Mouse (Mus musculus) heart, embryonic 13.5 days (tissue): ENCODE measurements around the gene Gopc. TPM values are rescaled to one million over a fixed set of nuclear protein-coding genes. Genes with fewer than 3 reads are reported as not detected.

Source experiments
- ATAC-seq: fragments of 200-750 bp; cut with Nextera tagmentation; 2 replicates; pipeline ENCODE4 v1.8.0; 2017; ENCODE audit warnings: moderate TSS enrichment; ENCODE audit not compliant: insufficient number of reproducible peaks, low FRiP score, low TSS enrichment; ENCODE audit errors: extremely low read depth
- H3K27ac ChIP-seq: fragments of 300-500 bp; sonication (generic); replicated peaks from 2 replicates; pipeline ENCODE4 v1.5.1; 2015; ENCODE audit warnings: moderate library complexity, mild to moderate bottlenecking, inconsistent platforms
- H3K27me3 ChIP-seq: fragments of 300-500 bp; sonication (generic); replicated peaks from 2 replicates; pipeline ENCODE4 v1.6.1; 2015; ENCODE audit warnings: mild to moderate bottlenecking, inconsistent platforms
- H3K36me3 ChIP-seq: fragments of 300-500 bp; sonication (generic); 2 replicates; pipeline ENCODE4 v1.6.1; 2015; ENCODE audit warnings: mild to moderate bottlenecking, inconsistent platforms
- H3K4me1 ChIP-seq: fragments of 300-500 bp; sonication (generic); 2 replicates; pipeline ENCODE4 v1.6.1; 2015; ENCODE audit warnings: inconsistent platforms
- H3K4me2 ChIP-seq: fragments of 300-500 bp; sonication (generic); 2 replicates; pipeline ENCODE4 v1.6.1; 2015; ENCODE audit warnings: inconsistent platforms, mild to moderate bottlenecking, moderate library complexity
- H3K4me3 ChIP-seq: fragments of 300-500 bp; sonication (generic); 2 replicates; pipeline ENCODE4 v1.5.1; 2015; ENCODE audit warnings: moderate library complexity, mild to moderate bottlenecking, inconsistent platforms
- H3K9ac ChIP-seq: fragments of 300-500 bp; sonication (generic); 2 replicates; pipeline ENCODE4 v1.6.1; 2015; ENCODE audit warnings: inconsistent platforms, mild to moderate bottlenecking, moderate library complexity
- H3K9me3 ChIP-seq: fragments of 300-500 bp; sonication (generic); 2 replicates; pipeline ENCODE4 v1.6.1; 2016; ENCODE audit warnings: inconsistent platforms
- WGBS: fragments of 180-500 bp; shearing (Covaris S2); methylation state at CpG from one replicate; pipeline ENCODE4 v1.1.7; 2015; ENCODE audit warnings: mixed read lengths; 5-methylcytosine and 5-hydroxymethylcytosine counted together
- polyA plus RNA-seq: library from polyadenylated mRNA; unstranded; fragments of >200 nt; fragmentation: Nextera tagmentation; extraction: Ambion mirVana; gene quantifications from 2 replicates; pipeline ENCODE4 v1.2.1, GENCODE M21; 2015

The Gopc gene
- polyA plus RNA-seq, 1 experiment from 2014 or later = 12.4 TPM

GRCm38 (mm10) chr10:52417299-52417997, 35.5 kb upstream of the Gopc start, which contains the start of gene Nus1:
TSS of gene Nus1 (plus strand) at chr10:52417547.
- peak; percentile 100 for ATAC-seq
- peak within 1 kb of the TSS; percentile 97 for H3K9ac ChIP-seq
- under 1% methylated on average over 77 of the region's 79 CpGs for WGBS

GRCm38 (mm10) chr10:52416458-52416857, 34.5 kb upstream of the Gopc start:
- H3K4me3 ChIP-seq = peak overlapping the region; percentile 100
- H3K9ac ChIP-seq = no peak overlapping the region
- H3K4me2 ChIP-seq = peak overlapping the region; percentile 66
- ATAC-seq = no peak
- H3K27me3 ChIP-seq = no peaks in the 10 kb centered on the region
- no peaks in the 10 kb centered on the region; the same call in 1 of the 2 replicates for H3K36me3 ChIP-seq
- no peaks in the 10 kb centered on the region for H3K9me3 ChIP-seq
- peaks cover 36% of the 10 kb centered on the region for H3K4me1 ChIP-seq
- H3K27ac ChIP-seq = no peak overlapping the region
- WGBS = 44% methylated on average over 2 of the region's 2 CpGs

More at GRCm38 (mm10) chr10:52417299-52417997, 35.5 kb upstream of the Gopc start, which contains the start of gene Nus1:
- no peaks in the 10 kb centered on the region for H3K9me3 ChIP-seq
- peak within 1 kb of the TSS; percentile 86 for H3K4me2 ChIP-seq
- H3K4me1 ChIP-seq = peaks cover 46% of the 10 kb centered on the region
- no peaks in the 10 kb centered on the region; the same call in 1 of the 2 replicates for H3K36me3 ChIP-seq
- peak within 1 kb of the TSS; percentile 100 for H3K4me3 ChIP-seq
- peak within 1 kb of the TSS; percentile 94 for H3K27ac ChIP-seq
- H3K27me3 ChIP-seq = no peaks in the 10 kb centered on the region

- 70% methylated on average over 2 of the region's 2 CpGs for WGBS
- Histone ChIP-seq H3K4me3 (no peak overlapping the region), H3K4me1 (peaks cover 22% of the 10 kb centered on the region), H3K36me3 (no peaks in the 10 kb centered on the region), H3K27me3 (peaks cover 2% of the 10 kb centered on the region; the same call in 1 of the 2 replicates), H3K4me2 (no peak overlapping the region), H3K9me3 (no peaks in the 10 kb centered on the region), H3K27ac (no peak overlapping the region), H3K9ac (no peak overlapping the region)
- no peak for ATAC-seq
Observed at GRCm38 (mm10) chr10:52415020-52415419, 33.1 kb upstream of the Gopc start.

DNA sequence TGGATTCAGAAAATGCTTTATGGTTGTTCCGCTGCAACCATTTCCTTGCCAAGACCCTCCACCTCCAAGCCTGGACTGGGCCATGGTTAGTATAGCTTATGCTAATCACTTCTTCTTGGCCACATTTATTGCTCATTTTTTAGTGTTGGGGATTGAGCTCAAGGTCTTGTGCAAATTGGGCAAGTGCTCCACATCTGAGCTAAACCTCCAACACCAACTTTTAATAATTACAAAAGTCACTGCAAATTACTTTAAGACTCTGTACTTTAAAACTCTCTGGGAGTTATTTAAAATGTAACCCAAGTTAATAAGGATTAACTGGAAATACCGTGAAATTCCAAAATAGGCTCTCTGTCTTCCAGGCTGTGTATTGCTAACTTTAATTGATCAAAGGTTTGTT, 25.6 kb upstream of the Gopc start:
- 76% methylated on average over 2 of the region's 2 CpGs for WGBS
- Histone ChIP-seq H3K36me3 (no peaks in the 10 kb centered on the region), H3K27ac (no peak overlapping the region), H3K4me2 (no peak overlapping the region), H3K27me3 (peaks cover 5% of the 10 kb centered on the region), H3K4me3 (no peak overlapping the region), H3K4me1 (no peaks in the 10 kb centered on the region), H3K9ac (no peak overlapping the region), H3K9me3 (no peaks in the 10 kb centered on the region)
- ATAC-seq = no peak

- WGBS = 83% methylated on average over 13 of the region's 13 CpGs
- no peak overlapping the region for H3K9ac ChIP-seq
- H3K27me3 ChIP-seq = peaks cover 5% of the 10 kb centered on the region
- no peaks in the 10 kb centered on the region for H3K9me3 ChIP-seq
- no peaks in the 10 kb centered on the region for H3K36me3 ChIP-seq
- no peak overlapping the region for H3K4me3 ChIP-seq
- ATAC-seq = no peak
- no peak overlapping the region for H3K27ac ChIP-seq
- no peaks in the 10 kb centered on the region for H3K4me1 ChIP-seq
- H3K4me2 ChIP-seq = no peak overlapping the region
Observed at GRCm38 (mm10) chr10:52405160-52405559, 23.2 kb upstream of the Gopc start.

DNA sequence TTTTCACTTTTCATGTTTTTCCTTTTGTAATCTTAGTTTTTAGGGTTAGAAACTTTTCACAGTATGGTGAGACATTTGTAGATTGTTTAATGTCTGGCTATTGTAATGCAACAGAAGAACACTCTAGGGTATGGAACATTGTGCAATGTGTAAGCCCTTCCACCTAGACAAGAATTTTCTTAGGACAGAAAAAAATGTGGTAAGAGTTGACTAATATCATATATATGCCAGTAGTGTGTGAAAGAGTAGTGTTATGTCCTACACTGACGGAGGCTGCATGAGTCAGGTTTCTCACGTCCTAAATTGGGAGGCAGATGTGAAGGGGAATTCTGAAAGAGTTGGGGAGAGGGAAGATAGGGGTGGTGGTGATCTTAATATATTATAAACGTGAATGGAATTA, 17.8 kb upstream of the Gopc start:
- WGBS = 48% methylated on average over 3 of the region's 3 CpGs
- no peaks in the 10 kb centered on the region for H3K9me3 ChIP-seq
- H3K4me3 ChIP-seq = no peak overlapping the region
- no peaks in the 10 kb centered on the region; the same call in 1 of the 2 replicates for H3K27me3 ChIP-seq
- no peak overlapping the region for H3K9ac ChIP-seq
- no peak overlapping the region for H3K27ac ChIP-seq
- no peak for ATAC-seq
- H3K4me1 ChIP-seq = no peaks in the 10 kb centered on the region
- H3K36me3 ChIP-seq = no peaks in the 10 kb centered on the region
- H3K4me2 ChIP-seq = no peak overlapping the region

DNA sequence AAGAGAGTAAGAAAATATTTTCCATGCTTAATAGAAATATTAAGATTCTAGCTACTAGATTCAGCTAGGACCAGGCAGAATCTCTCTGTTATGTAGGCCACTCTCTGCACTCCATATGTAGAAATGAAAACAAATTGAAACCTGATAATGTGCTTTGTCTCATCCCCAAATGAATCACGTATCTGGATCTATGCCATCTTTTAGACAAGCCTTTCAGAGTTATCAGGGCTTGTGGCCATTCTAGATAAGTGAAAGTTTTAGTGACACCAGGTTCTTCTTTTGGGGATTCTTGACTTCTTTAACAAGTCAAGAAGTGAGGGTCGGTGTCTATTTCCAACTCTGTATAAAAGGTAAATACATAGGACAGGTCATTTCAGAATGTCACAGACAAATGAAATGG, 16.8 kb upstream of the Gopc start:
- Histone ChIP-seq H3K9me3 (no peaks in the 10 kb centered on the region), H3K27ac (no peak overlapping the region), H3K4me1 (no peaks in the 10 kb centered on the region), H3K4me3 (no peak overlapping the region), H3K9ac (no peak overlapping the region), H3K27me3 (no peaks in the 10 kb centered on the region), H3K36me3 (no peaks in the 10 kb centered on the region), H3K4me2 (no peak overlapping the region)
- ATAC-seq = no peak
- 68% methylated on average over 2 of the region's 2 CpGs for WGBS

GRCm38 (mm10) chr10:52396647-52397046, 14.7 kb upstream of the Gopc start:
- no peak overlapping the region for H3K4me2 ChIP-seq
- ATAC-seq = no peak
- no peak overlapping the region for H3K9ac ChIP-seq
- H3K27ac ChIP-seq = no peak overlapping the region
- H3K27me3 ChIP-seq = no peaks in the 10 kb centered on the region
- WGBS = 76% methylated on average over 3 of the region's 3 CpGs
- H3K4me3 ChIP-seq = no peak overlapping the region
- no peaks in the 10 kb centered on the region for H3K4me1 ChIP-seq
- H3K36me3 ChIP-seq = no peaks in the 10 kb centered on the region
- H3K9me3 ChIP-seq = no peaks in the 10 kb centered on the region

- no peaks in the 10 kb centered on the region; the same call in 1 of the 2 replicates for H3K27me3 ChIP-seq
- no peak overlapping the region for H3K4me3 ChIP-seq
- no peak overlapping the region for H3K9ac ChIP-seq
- H3K4me2 ChIP-seq = no peak overlapping the region
- no peaks in the 10 kb centered on the region for H3K36me3 ChIP-seq
- WGBS = 60% methylated on average over 2 of the region's 2 CpGs
- no peaks in the 10 kb centered on the region for H3K9me3 ChIP-seq
- no peak overlapping the region for H3K27ac ChIP-seq
- H3K4me1 ChIP-seq = no peaks in the 10 kb centered on the region
- ATAC-seq = no peak
Observed at GRCm38 (mm10) chr10:52391208-52391607, 9.3 kb upstream of the Gopc start.

- Histone ChIP-seq H3K4me2 (no peak overlapping the region), H3K27me3 (no peaks in the 10 kb centered on the region; the same call in 1 of the 2 replicates), H3K36me3 (no peaks in the 10 kb centered on the region), H3K4me3 (no peak overlapping the region), H3K9ac (no peak overlapping the region), H3K27ac (no peak overlapping the region), H3K9me3 (no peaks in the 10 kb centered on the region), H3K4me1 (no peaks in the 10 kb centered on the region)
- no peak for ATAC-seq
- WGBS = 70% methylated on average over 3 of the region's 3 CpGs
Observed at GRCm38 (mm10) chr10:52389438-52389837, 7.5 kb upstream of the Gopc start.

DNA sequence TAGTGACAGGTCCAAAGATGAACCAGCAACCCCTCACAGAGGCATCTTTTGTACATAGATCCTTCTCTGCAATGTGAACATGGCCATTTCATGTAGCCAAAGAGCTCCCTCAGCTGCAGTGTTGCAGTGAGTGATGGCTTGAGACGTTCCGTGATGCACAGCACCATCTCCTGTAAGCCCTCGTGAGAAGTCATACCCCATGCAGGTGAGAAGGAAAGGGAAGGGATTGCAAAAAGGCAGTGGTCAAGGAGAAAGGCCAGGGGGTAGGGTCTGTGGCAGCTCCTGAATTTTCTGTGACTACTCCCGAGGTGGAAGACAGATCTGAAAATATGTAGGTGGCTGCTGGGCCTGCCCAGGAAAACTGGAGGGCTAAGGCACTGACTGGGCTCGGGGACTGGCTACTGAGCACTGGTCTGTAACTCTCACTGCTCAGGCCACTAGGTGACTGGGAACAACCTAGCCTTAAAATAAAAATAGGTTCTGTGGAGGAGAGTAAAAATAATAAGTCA, 7.1 kb upstream of the Gopc start, which contains the start of gene Nepn:
Gene Nepn (plus strand): TSS at position 51 of the 509 bp plus-strand sequence.
- 64% methylated on average over 5 of the region's 5 CpGs for WGBS
- Histone ChIP-seq H3K4me3 (no peak within 1 kb of the TSS), H3K9ac (no peak within 1 kb of the TSS), H3K27me3 (no peaks in the 10 kb centered on the region; the same call in 1 of the 2 replicates), H3K9me3 (no peaks in the 10 kb centered on the region), H3K4me1 (no peaks in the 10 kb centered on the region), H3K27ac (no peak within 1 kb of the TSS), H3K36me3 (no peaks in the 10 kb centered on the region), H3K4me2 (no peak within 1 kb of the TSS)
- ATAC-seq = no peak

DNA sequence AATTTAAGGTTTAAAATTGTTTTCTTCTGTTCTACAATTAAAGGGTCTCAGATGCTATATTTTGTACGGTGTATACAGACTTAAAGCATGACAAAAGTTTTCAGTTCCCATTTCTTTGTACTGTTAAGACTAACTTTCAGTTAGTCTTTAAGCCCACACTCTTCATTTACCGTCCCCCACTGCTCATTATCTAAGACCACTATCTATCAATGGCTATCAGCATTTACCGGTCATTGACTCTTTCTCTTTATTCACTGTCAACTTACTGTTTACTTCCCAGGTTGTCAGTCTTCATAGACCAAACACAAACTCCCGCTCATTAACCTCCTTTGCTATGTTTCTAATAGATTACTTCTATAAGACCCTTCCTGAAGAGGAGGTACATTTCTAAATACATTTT, 5.3 kb upstream of the Gopc start:
- Histone ChIP-seq H3K9me3 (no peaks in the 10 kb centered on the region), H3K4me1 (peaks cover 6% of the 10 kb centered on the region), H3K27ac (no peak overlapping the region), H3K27me3 (no peaks in the 10 kb centered on the region; the same call in 1 of the 2 replicates), H3K4me2 (no peak overlapping the region), H3K36me3 (no peaks in the 10 kb centered on the region), H3K9ac (no peak overlapping the region), H3K4me3 (no peak overlapping the region)
- 65% methylated on average over 4 of the region's 4 CpGs for WGBS
- ATAC-seq = no peak
